Mouse (Mus musculus) liver, embryonic 14.5 days (tissue): ENCODE results near the gene Klf2.

Source experiments
- CTCF ChIP-seq: IDR thresholded peaks from 2 replicates; pipeline ENCODE4 v1.5.1; 2016; ENCODE audit warnings: antibody characterized with exemption, low read depth, control low read depth
- EP300 ChIP-seq: IDR thresholded peaks from 2 replicates; pipeline ENCODE4 v1.6.1; 2016; ENCODE audit warnings: antibody characterized with exemption, low read depth

- TF ChIP-seq CTCF (no peak), EP300 (no peak)
Measured at GRCm38 (mm10) chr8:72295125-72295524, 23.7 kb upstream of the Klf2 start.
